Mouse (Mus musculus) hindbrain, embryonic 13.5 days (tissue): ENCODE measurements at regions not wholly inside any gene's neighbourhood (a gene's known extent, or its start where the extent isn't known, plus 50 kb on each side); places are given as distances from the start of the nearest gene placed in this dataset.

Source experiments
- ATAC-seq: fragments of 200-750 bp; cut with Nextera tagmentation; 2 replicates; pipeline ENCODE4 v1.8.0; 2017; ENCODE audit warnings: moderate TSS enrichment; ENCODE audit not compliant: low FRiP score
- H3K27ac ChIP-seq: fragments of 300-500 bp; sonication (generic); 2 replicates; pipeline ENCODE4 v1.5.1; 2015; ENCODE audit warnings: inconsistent platforms, mild to moderate bottlenecking, moderate library complexity
- H3K27me3 ChIP-seq: fragments of 300-500 bp; sonication (generic); 2 replicates; pipeline ENCODE4 v1.6.1; 2015; ENCODE audit warnings: mild to moderate bottlenecking, inconsistent platforms
- H3K36me3 ChIP-seq: fragments of 300-500 bp; sonication (generic); 2 replicates; pipeline ENCODE4 v1.6.1; 2015; ENCODE audit warnings: mild to moderate bottlenecking, inconsistent platforms
- H3K4me1 ChIP-seq: fragments of 300-500 bp; sonication (generic); replicated peaks from 2 replicates; pipeline ENCODE4 v1.6.1; 2015; ENCODE audit warnings: inconsistent platforms
- H3K4me2 ChIP-seq: fragments of 300-500 bp; sonication (generic); 2 replicates; pipeline ENCODE4 v1.6.1; 2015; ENCODE audit warnings: inconsistent platforms, mild to moderate bottlenecking, moderate library complexity
- H3K4me3 ChIP-seq: fragments of 300-500 bp; sonication (generic); 2 replicates; pipeline ENCODE4 v1.5.1; 2015; ENCODE audit warnings: mild to moderate bottlenecking, inconsistent platforms
- H3K9ac ChIP-seq: fragments of 300-500 bp; sonication (generic); 2 replicates; pipeline ENCODE4 v1.6.1; 2015; ENCODE audit warnings: mild to moderate bottlenecking, inconsistent platforms
- H3K9me3 ChIP-seq: fragments of 300-500 bp; sonication (generic); 2 replicates; pipeline ENCODE4 v1.6.1; 2016; ENCODE audit warnings: inconsistent platforms
- WGBS: fragments of 180-500 bp; shearing (Covaris S2); methylation state at CpG from one replicate; pipeline ENCODE4 v1.1.7; 2015; 5-methylcytosine and 5-hydroxymethylcytosine counted together

GRCm38 (mm10) chr7:37825766-37826165 is 52.3 kb upstream of the Zfp536 start:
- Histone ChIP-seq H3K4me2 (no peak overlapping the region), H3K9ac (no peak overlapping the region), H3K4me1 (no peaks in the 10 kb centered on the region), H3K36me3 (no peaks in the 10 kb centered on the region), H3K27ac (no peak overlapping the region), H3K27me3 (0 out of 2 replicates have a peak, but pooled peaks cover 4% of the 10 kb centered on the region), H3K4me3 (no peak overlapping the region), H3K9me3 (no peaks in the 10 kb centered on the region)
- 71% methylated on average over 5 of the region's 5 CpGs for WGBS
- no peak for ATAC-seq
